Mouse (Mus musculus): ENCODE measurements around the gene Thbs3.

DNA sequence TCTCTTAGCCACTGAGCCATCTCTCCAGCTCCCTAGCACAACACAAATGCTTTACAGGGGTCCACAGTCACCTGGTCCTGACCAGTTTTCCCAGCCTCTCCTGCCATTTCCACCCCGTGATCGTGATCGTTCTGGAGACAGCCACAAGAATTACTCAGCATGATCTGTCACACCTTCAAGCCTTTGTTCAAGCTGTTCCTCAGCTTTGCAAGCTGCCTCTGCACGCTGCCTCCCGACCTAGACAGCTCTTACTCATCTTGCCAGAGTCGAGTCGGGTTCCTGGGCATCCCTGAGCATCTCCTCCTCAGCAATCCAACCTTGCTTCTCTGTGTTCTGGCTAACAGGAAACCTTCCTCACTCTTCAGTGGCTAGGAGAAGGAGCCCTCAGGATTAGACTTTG, 44.1 kb downstream of the Thbs3 start, which contains the start of gene Dpm3:
- TF ChIP-seq ZC3H11A (IDR thresholded peaks at IDR 0.05; ENCODE audit: borderline replicate concordance, low read depth, low read length) (no peak), CHD2 (IDR thresholded peaks at IDR 0.05; ENCODE audit: low read depth, low read length) (no peak), ZNF384 (IDR thresholded peaks at IDR 0.05; ENCODE audit: low read depth, low read length) (no peak)
